Mouse (Mus musculus) neural tube, embryonic 14.5 days (tissue): ENCODE results near the gene Olfr1494. TPM values are rescaled to one million over a fixed set of nuclear protein-coding genes. Genes with fewer than 3 reads are reported as not detected.

Experiments used
- polyA plus RNA-seq: library from polyadenylated mRNA; unstranded; fragments of >200 nt; fragmentation: Nextera tagmentation; extraction: Ambion mirVana; gene quantifications from 2 replicates; pipeline ENCODE4 v1.2.1, GENCODE M21; 2014

Olfr1494 gene
- polyA plus RNA-seq, 1 experiment from 2014 or later: not detected

Other genes with a start within 250 kb of the Olfr1494 start
- not detected in 2 replicates for gene Olfr1477, start 239.2 kb upstream of the Olfr1494 start, polyA plus RNA-seq
- gene Olfr1480, start 211.8 kb upstream of the Olfr1494 start, polyA plus RNA-seq: not detected in 2 replicates
- gene Olfr1484, start 156.2 kb upstream of the Olfr1494 start, polyA plus RNA-seq: not detected in 2 replicates
- not detected in 2 replicates for gene Olfr1487, start 122.4 kb upstream of the Olfr1494 start, polyA plus RNA-seq
- not detected in 2 replicates for gene Olfr1489, start 108.1 kb upstream of the Olfr1494 start, polyA plus RNA-seq
- gene Olfr1490, start 88.6 kb upstream of the Olfr1494 start, polyA plus RNA-seq: not detected in 2 replicates
- not detected in 2 replicates for gene Olfr1491, start 42.5 kb upstream of the Olfr1494 start, polyA plus RNA-seq
- not detected in 2 replicates for gene Olfr1493-ps1, start 16.4 kb upstream of the Olfr1494 start, polyA plus RNA-seq
- gene Olfr1495, start 24.9 kb downstream of the Olfr1494 start, polyA plus RNA-seq: not detected in 2 replicates
- not detected in 2 replicates for gene Olfr1496, start 38.1 kb downstream of the Olfr1494 start, polyA plus RNA-seq
- gene Olfr1497, start 58.5 kb downstream of the Olfr1494 start, polyA plus RNA-seq: not detected in 2 replicates
- not detected in 2 replicates for gene Olfr1499, start 79.7 kb downstream of the Olfr1494 start, polyA plus RNA-seq
- gene Olfr1500, start 90.8 kb downstream of the Olfr1494 start, polyA plus RNA-seq: not detected in 2 replicates
- gene Olfr1501, start 111.0 kb downstream of the Olfr1494 start, polyA plus RNA-seq: not detected in 2 replicates
- gene Olfr1502, start 122.1 kb downstream of the Olfr1494 start, polyA plus RNA-seq: not detected in 2 replicates
- not detected in 2 replicates for gene Olfr1504, start 158.2 kb downstream of the Olfr1494 start, polyA plus RNA-seq
- gene Olfr1505, start 173.8 kb downstream of the Olfr1494 start, polyA plus RNA-seq: not detected in 2 replicates